Mouse (Mus musculus) forebrain, embryonic 14.5 days (tissue): ENCODE results near the gene Cd276. TPM values are rescaled to one million over a fixed set of nuclear protein-coding genes. Genes with fewer than 3 reads are reported as not detected.

Experiments used
- ATAC-seq: fragments of 200-750 bp; cut with Nextera tagmentation; 2 replicates; pipeline ENCODE4 v1.8.0; 2017; ENCODE audit warnings: mild to moderate bottlenecking, moderate library complexity
- DNase-seq: peaks from one replicate; pipeline ENCODE4 v3.0.0-alpha.2; 2015; ENCODE audit warnings: low spot score
- H3K27ac ChIP-seq: fragments of 300-500 bp; sonication (generic); 2 replicates; pipeline ENCODE4 v1.5.1; 2014; ENCODE audit warnings: low read depth, mild to moderate bottlenecking, control low read depth, low read length, moderate library complexity
- H3K27me3 ChIP-seq: fragments of 300-500 bp; sonication (generic); replicated peaks from 2 replicates; pipeline ENCODE4 v1.6.1; 2014; ENCODE audit warnings: low read length, control low read depth, mixed read lengths; ENCODE audit not compliant: control insufficient read depth, insufficient read depth
- H3K36me3 ChIP-seq: fragments of 300-500 bp; sonication (generic); 2 replicates; pipeline ENCODE4 v1.6.1; 2014; ENCODE audit warnings: low read length, control low read depth; ENCODE audit not compliant: control insufficient read depth, insufficient read depth
- H3K4me1 ChIP-seq: fragments of 300-500 bp; sonication (generic); 2 replicates; pipeline ENCODE4 v1.6.1; 2014; ENCODE audit warnings: antibody characterized with exemption, low read length, control low read depth; ENCODE audit not compliant: control insufficient read depth, insufficient read depth
- H3K4me2 ChIP-seq: fragments of 300-500 bp; sonication (generic); 2 replicates; pipeline ENCODE4 v1.6.1; 2014; ENCODE audit warnings: mild to moderate bottlenecking, control low read depth, low read length
- H3K4me3 ChIP-seq: fragments of 300-500 bp; sonication (generic); 2 replicates; pipeline ENCODE4 v1.5.1; 2014; ENCODE audit warnings: low read depth, low read length, control low read depth
- H3K9ac ChIP-seq: fragments of 300-500 bp; sonication (generic); 2 replicates; pipeline ENCODE4 v1.6.1; 2014; ENCODE audit warnings: mild to moderate bottlenecking, low read length, control low read depth, moderate library complexity
- H3K9me3 ChIP-seq: fragments of 300-500 bp; sonication (generic); replicated peaks from 2 replicates; pipeline ENCODE4 v1.6.1; 2016; ENCODE audit warnings: low read length, control low read depth, mixed read lengths; ENCODE audit not compliant: control insufficient read depth
- WGBS: fragments of 180-500 bp; shearing (Covaris S2); extraction: QIAGEN DNeasy Blood & Tissue Kit; methylation state at CpG from one replicate; pipeline ENCODE4 v1.1.7; 2014; 5-methylcytosine and 5-hydroxymethylcytosine counted together
- polyA plus RNA-seq: library from polyadenylated mRNA; unstranded; fragments of >200 nt; fragmentation: Nextera tagmentation; extraction: Ambion mirVana; gene quantifications from 2 replicates; pipeline ENCODE4 v1.2.1, GENCODE M21; 2014

Gene Cd276
- polyA plus RNA-seq, 1 experiment from 2014 or later = 24.6 TPM

- Histone ChIP-seq H3K9me3 (no peaks in the 10 kb centered on the region), H3K27me3 (no peaks in the 10 kb centered on the region), H3K36me3 (no peaks in the 10 kb centered on the region), H3K4me3 (peak overlapping the region; percentile 92), H3K9ac (peak overlapping the region; percentile 99), H3K4me1 (peaks cover 20% of the 10 kb centered on the region), H3K4me2 (peak overlapping the region; percentile 84), H3K27ac (peak overlapping the region; percentile 97)
- DNase-seq (peak; percentile 37), ATAC-seq (no peak)
- WGBS = 23% methylated on average over 9 of the region's 9 CpGs
These were observed 613 bp upstream of the Cd276 start for GRCm38 (mm10) chr9:58555685-58556414.

GRCm38 (mm10) chr9:58554056-58554907 is 955 bp downstream of the Cd276 start:
- peak overlapping the region; percentile 97 for H3K27ac ChIP-seq
- ATAC-seq (peak; percentile 45; the same call in 1 of the 2 replicates), DNase-seq (peak; percentile 60)
- H3K4me3 ChIP-seq = peak overlapping the region; percentile 92
- H3K36me3 ChIP-seq = no peaks in the 10 kb centered on the region
- H3K4me2 ChIP-seq = peak overlapping the region; percentile 84
- no peaks in the 10 kb centered on the region for H3K9me3 ChIP-seq
- peak overlapping the region; percentile 99 for H3K9ac ChIP-seq
- no peaks in the 10 kb centered on the region for H3K27me3 ChIP-seq
- H3K4me1 ChIP-seq = peaks cover 20% of the 10 kb centered on the region
- WGBS = 12% methylated on average over 23 of the region's 23 CpGs

DNA sequence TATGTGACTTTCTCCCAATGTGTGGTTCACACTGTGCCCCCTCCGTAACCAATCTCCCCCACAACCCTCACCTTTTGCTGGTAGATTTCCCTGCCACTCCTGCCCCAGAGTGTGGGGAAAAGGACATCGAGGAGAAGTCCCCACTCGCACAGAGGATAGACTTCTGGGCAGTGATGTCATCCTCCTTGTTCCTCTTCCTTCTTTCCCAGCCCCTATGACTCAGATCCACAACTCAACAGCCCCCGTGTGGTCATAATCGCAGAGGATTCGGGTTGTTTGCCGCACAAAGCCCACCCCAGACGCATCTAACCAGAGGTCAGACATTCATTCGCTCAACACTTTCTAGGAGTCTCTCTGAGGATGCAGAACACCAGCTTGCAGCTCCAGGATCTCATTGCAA is 3.2 kb downstream of the Cd276 start:
- Histone ChIP-seq H3K36me3 (no peaks in the 10 kb centered on the region), H3K9ac (no peak overlapping the region), H3K9me3 (no peaks in the 10 kb centered on the region), H3K4me1 (peaks cover 22% of the 10 kb centered on the region), H3K27ac (no peak overlapping the region), H3K4me3 (no peak overlapping the region), H3K27me3 (no peaks in the 10 kb centered on the region), H3K4me2 (no peak overlapping the region)
- WGBS = 83% methylated on average over 9 of the region's 9 CpGs
- DNase-seq = no peak
- no peak for ATAC-seq

DNA sequence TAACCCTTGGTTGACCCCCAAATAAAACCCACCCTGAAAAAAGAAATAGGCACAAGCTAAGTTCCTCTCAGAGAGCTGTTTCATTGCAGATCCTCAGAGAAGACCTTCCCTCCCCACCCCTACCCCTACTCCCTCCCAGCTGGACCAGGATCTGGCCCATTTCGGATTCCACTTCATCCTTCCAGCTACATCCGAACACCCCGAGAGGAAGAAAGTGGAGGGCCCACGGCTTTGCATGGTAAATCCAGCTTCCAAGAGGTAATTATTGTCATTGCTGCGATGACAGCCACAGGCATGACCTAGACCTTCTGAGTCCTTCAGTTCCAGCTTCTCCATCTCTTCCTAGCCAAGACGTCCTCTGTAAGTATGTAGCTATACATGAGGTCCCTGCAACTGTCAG is 4.3 kb downstream of the Cd276 start:
- Histone ChIP-seq H3K4me3 (no peak overlapping the region), H3K9me3 (no peaks in the 10 kb centered on the region), H3K27ac (no peak overlapping the region), H3K9ac (no peak overlapping the region), H3K27me3 (no peaks in the 10 kb centered on the region), H3K4me2 (no peak overlapping the region), H3K4me1 (peaks cover 23% of the 10 kb centered on the region), H3K36me3 (no peaks in the 10 kb centered on the region)
- ATAC-seq (no peak), DNase-seq (no peak)
- 93% methylated on average over 6 of the region's 6 CpGs for WGBS

DNA sequence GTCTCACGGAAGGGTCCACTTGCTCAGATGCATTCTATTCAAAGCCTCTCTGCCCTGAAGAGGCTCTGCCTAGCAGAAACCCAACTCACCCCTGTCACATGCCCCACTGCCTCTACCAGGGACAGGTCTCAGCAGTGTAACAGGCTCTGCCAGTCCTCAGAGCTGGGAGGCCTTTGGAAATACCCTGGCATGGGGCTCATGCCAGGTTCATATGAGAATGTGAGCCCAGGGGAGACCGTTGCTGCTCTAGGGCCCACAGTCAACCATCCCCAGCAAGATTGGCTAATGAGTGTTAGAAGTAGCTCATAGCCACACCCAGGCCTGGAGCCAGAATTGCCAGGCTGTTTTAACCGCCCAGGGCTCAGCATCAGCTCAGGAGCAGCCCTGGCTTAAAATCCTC is 5.5 kb downstream of the Cd276 start:
- Histone ChIP-seq H3K4me3 (no peak overlapping the region), H3K9me3 (no peaks in the 10 kb centered on the region), H3K9ac (no peak overlapping the region), H3K36me3 (no peaks in the 10 kb centered on the region), H3K27me3 (no peaks in the 10 kb centered on the region), H3K4me1 (peaks cover 19% of the 10 kb centered on the region), H3K4me2 (no peak overlapping the region), H3K27ac (no peak overlapping the region)
- 79% methylated on average over 3 of the region's 3 CpGs for WGBS
- DNase-seq (no peak), ATAC-seq (no peak)

DNA sequence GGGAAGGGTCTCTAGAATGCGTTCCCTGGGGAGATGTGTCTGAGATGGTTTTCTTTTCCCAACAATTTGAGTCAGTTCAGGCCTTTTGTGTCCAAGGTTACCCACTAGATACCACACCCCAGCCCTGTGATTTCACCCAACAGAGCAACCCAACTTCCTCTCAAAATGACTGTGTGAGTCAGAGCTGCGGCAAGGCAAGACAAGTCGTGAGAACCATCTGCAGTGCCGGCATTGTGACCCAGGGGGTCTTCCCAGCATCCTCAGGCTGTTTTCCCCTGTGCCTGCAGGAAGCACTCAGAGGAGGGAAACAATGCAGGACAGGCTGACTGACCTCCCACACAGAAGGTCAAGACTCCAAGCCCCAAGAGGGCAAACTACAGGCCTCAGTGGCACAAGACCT is 6.3 kb downstream of the Cd276 start:
- Histone ChIP-seq H3K27me3 (no peaks in the 10 kb centered on the region), H3K9me3 (no peaks in the 10 kb centered on the region), H3K4me3 (no peak overlapping the region), H3K9ac (no peak overlapping the region), H3K36me3 (no peaks in the 10 kb centered on the region), H3K27ac (no peak overlapping the region), H3K4me2 (no peak overlapping the region), H3K4me1 (peaks cover 15% of the 10 kb centered on the region)
- WGBS = 57% methylated on average over 4 of the region's 4 CpGs
- DNase-seq (no peak), ATAC-seq (no peak)

DNA sequence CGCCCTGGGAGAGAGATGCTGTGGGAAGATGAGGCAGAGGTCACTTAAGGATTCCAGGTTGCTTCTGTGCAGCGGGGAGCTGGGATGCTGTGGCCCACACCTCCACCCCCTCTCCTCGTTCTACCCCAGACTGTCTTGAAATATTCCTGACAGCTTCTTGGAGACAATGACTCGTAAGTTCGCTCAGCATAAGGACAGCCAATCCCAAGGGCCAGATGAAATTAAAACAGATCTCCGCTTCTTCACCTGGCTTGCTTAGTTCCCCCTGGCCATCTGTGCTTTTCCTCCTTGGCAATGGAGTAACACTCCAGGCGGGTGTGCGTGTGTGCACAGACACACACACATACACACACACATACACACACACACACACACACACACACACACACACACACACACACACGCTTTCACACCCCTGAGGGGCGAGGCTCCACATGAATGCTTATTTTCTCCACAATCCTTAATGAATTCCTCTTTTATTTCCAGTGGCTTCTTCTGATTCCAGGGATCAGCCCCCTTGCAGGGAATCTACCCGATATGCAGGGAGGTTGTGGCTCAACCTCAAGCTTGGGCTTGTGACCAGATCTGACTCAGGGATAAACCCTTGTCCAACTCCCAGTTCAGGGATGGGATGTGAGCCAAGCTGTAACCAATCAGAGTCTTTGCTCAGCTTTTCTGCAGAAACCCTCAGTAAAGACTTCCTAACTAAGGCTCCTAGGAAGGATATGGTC is 8.4 kb downstream of the Cd276 start:
- Histone ChIP-seq H3K9me3 (no peaks in the 10 kb centered on the region), H3K36me3 (no peaks in the 10 kb centered on the region), H3K4me3 (no peak overlapping the region), H3K9ac (no peak overlapping the region), H3K4me1 (peaks cover 5% of the 10 kb centered on the region; the same call in 1 of the 2 replicates), H3K27ac (peak overlapping the region; percentile 44), H3K27me3 (no peaks in the 10 kb centered on the region), H3K4me2 (no peak overlapping the region)
- ATAC-seq = 0 out of 2 replicates have a peak, but pooled peaks have one; percentile 30
- whole genome bisulfite sequencing = 55% methylated on average over 11 of the region's 11 CpGs
- peak; percentile 46 for DNase-seq

DNA sequence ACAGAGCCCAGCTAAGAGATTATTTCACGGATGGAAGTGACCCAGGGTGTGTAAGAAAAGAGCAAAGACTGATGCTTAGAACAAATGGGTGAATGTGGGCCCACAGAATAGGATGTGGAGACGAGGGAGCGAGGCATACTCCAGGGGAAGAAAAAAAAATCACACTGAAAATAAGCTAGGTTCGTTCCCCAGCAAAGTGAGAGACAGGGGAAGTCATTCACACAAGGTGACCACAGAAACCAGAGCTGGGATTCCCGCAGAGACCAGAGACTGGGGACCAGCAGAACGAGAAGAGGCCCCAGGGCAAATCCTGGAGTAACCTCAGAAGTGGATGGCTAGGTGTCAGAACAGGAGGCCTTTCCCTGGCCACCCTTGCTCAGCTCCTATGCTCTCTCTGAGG is 9.8 kb downstream of the Cd276 start:
- WGBS = 63% methylated on average over 6 of the region's 6 CpGs
- no peak overlapping the region for H3K4me3 ChIP-seq
- no peak for ATAC-seq
- no peak for DNase-seq
- no peak overlapping the region for H3K9ac ChIP-seq
- peaks cover 8% of the 10 kb centered on the region; the same call in 1 of the 2 replicates for H3K4me1 ChIP-seq
- no peaks in the 10 kb centered on the region for H3K27me3 ChIP-seq
- no peaks in the 10 kb centered on the region for H3K36me3 ChIP-seq
- H3K4me2 ChIP-seq = no peak overlapping the region
- no peaks in the 10 kb centered on the region for H3K9me3 ChIP-seq
- H3K27ac ChIP-seq = no peak overlapping the region
